Mouse (Mus musculus): ENCODE results near the gene Atad3a.
A peak's percentile ranks its signal among the peaks of the same experiment; 100 is the strongest.
"Not testable (repeated sequence)": the region's sequence is repeated elsewhere in the genome, so short reads cannot be mapped to it uniquely, and the experiment has no call there.

Gene Atad3a

DNA sequence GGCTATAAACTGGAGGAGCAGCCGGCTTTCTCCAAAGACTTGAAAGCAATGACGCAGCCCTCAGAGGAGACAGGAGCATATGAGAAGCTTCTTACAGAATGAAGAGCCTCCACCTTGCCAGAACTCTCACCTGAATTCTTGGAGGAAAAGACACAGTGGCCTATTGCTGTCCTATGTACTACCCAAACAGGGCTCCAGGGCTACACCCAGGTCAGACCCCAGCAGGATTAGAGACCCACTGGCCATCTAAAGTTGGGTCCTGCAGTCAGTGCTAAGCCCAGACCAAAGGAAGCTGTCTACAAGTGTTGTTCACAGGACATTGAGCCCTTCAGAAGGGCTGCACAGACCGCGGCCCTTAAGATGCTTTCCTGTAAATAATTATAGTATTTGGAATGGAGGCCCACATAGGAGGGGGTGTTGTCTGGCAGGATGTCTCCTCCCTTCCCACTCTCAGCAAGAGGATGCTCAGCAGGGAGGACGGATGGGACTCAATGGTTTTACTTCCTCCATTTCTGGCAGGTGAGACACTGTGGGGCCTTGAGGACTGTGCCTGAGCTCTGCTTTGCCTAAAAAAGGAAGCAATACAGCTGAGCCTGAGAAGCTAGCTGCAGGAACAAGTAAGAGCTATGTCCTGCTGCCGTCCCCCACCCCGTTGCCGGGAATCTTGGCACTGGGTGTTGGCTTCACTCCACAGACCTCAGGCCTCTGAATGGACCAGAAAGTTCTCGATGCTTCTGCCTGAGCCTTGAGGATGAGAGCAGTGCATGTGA lies 14.3 kb upstream of the Atad3a start:
- peak; percentile 24 for DNase-seq (ENCODE audit: low read depth)

DNA sequence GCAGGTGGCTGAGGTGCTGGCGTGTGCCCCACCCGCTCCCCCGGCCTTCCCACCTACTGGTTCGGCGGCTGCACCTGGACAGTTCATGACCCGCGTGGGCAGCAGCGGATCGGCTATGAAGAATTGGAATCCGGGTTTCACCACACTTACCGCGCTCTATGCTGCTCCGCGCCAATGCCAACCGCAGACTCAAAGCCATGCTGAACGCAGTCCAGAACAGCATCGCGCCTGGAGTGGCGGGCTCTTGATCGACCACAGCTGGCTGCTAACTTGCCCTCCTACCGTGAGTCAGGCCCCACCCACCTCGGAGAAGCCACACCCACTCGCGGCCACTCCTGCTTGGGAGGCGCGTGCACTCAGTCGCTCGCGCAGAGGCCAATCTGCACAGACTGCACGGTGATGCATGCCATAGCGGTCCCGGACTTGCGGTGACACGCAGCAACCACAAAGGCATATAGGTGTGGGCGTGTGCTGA lies 13.4 kb upstream of the Atad3a start, which contains the start of gene Vwa1:
TSS of gene Vwa1 (minus strand) at position 419 of the 475 bp plus-strand sequence.
- DNase-seq (ENCODE audit: low read depth) = peak; percentile 86

- DNase-seq (ENCODE audit: low read depth) = peak; percentile 30
These were observed 12.6 kb upstream of the Atad3a start for GRCm38 (mm10) chr4:155773335-155774078.

GRCm38 (mm10) chr4:155772786-155773185 lies 11.9 kb upstream of the Atad3a start:
- DNase-seq (ENCODE audit: low read depth) = no peak

GRCm38 (mm10) chr4:155771706-155772105 lies 10.8 kb upstream of the Atad3a start:
- DNase-seq (ENCODE audit: low read depth) = no peak

- DNase-seq (ENCODE audit: low read depth) = no peak
These were observed 9.7 kb upstream of the Atad3a start for GRCm38 (mm10) chr4:155770626-155771025.

GRCm38 (mm10) chr4:155769880-155770512 lies 9.1 kb upstream of the Atad3a start:
- DNase-seq (ENCODE audit: low read depth) = peak; percentile 88

DNA sequence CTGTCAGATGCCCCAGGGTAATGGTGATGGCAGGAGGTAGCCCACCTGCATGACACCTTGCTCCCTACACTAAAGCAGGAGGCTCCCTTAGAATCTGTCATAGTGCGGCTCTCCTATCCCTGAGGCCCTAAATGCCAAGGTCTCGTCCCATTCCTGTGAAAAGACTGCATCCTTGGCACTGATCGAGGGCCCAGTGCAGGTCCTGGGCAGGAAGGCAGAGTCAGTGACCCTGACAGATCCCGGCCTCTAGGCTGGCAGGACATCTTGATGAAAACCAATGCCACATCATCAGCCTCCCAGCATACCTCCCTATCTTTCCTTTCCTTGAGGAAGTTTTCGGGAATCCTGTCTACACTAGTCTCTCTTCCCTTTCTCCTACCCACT lies 8.6 kb upstream of the Atad3a start:
- no peak for DNase-seq (ENCODE audit: low read depth)

- no peak for DNase-seq (ENCODE audit: low read depth)
These were observed 1.5 kb upstream of the Atad3a start for GRCm38 (mm10) chr4:155762357-155762756.

- no peak for DNase-seq (ENCODE audit: low read depth)
These were observed 635 bp upstream of the Atad3a start for GRCm38 (mm10) chr4:155761356-155762099.

DNA sequence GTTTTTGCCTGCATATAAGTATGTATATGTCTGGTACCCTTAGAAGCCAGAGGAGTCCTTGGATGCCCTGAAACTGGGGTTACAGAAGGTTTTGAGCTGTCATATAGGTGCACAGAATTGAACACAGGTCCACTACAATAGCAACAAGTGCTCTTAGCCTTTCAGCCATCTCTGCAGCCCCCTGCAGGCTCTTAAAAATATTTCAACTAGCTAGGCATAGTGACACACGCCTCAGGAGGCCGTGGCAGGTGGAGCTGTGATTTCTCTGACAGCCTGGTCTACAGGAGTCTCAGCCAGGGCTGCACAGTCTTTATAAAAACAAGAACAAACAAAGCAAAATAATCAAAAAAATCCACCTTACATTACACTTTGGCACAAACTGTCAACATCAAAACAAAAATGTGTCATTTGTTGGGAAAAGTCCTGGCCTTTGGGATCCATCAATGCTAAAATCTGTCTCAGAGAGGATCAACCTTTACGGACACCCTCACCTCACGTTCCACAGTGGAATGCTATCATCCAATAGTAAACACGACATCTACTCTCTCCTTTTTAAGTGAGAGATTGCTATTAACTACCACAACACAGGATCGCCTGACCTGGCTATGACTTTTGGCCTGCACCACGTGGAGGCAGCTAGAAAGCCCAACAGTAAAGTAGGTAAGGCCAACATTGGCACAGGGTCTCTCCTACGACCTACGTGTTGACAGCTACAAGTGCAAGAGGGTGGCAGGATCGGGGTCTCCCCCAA lies 856 bp downstream of the Atad3a start:
- DNase-seq (ENCODE audit: low read depth) = peak; percentile 75

DNA sequence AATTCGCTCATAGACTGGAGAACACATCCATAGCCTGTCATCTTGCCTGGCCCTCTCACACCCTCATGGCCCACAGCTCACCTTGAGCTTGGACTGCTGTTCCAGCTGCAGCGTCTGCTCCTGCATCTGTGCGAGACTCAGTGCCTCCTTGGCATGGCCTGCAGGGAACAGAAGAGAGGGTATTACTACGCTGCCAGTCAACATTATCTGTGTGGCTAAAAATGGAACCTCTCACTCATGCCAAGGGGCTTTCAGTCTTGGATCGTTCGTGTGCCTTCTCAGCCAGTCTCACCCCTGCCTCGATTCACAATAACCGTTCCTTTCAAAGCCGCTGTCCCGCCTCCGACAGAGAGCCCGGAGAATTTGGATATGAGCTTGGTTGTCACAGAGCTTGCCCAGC lies 3.9 kb downstream of the Atad3a start:
- DNase-seq (ENCODE audit: low read depth) = no peak

DNA sequence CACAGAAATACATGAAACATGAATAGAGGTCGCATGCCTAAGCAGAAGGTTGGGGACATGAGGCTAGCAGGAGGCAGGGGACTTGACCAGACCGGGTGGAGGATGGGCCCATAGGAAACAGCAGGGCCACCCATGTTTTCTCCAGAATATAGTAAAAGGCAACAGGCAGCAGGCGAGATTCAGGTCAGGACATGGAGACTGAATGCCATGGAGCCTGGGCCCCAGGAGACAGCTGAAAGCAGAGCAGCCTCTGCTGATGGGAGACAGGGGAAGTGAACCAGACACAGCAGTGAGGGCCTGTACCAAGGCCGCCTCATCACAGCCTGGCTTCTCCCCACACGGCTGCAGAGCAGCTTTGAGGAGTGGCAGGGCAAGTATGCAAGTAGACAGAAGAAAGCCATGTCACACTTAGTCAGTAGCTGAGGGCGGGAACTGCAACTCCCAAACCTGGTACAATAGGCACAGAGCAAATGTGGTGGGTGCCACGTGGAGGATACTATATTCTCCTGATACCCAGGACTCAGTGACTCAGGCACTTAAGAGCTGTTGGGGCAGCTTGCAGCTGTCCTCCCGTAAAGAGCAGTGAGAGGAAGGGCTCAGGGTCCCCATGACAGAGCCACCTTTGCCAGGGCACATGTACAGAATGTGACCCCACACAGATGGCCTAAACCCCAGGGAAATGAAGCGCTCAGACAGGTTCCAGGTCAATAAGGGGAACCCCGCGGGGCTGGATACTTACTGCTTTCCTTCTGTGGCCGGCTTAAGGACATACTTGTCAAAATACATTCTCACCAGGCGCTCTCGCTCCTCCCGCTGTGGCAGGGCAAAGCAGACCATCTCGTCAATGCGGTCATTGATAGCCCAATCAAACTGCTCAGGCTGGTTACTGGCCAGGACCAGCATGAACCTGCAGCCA lies 14.1 kb downstream of the Atad3a start:
- DNase-seq (ENCODE audit: low read depth) = no peak

- DNase-seq (ENCODE audit: low read depth) = no peak
These were observed 14.8 kb downstream of the Atad3a start for GRCm38 (mm10) chr4:155746036-155746548.

- no peak for DNase-seq (ENCODE audit: low read depth)
These were observed 15.8 kb downstream of the Atad3a start for GRCm38 (mm10) chr4:155745136-155745535.

- no peak for DNase-seq (ENCODE audit: low read depth)
These were observed 16.4 kb downstream of the Atad3a start for GRCm38 (mm10) chr4:155744474-155744873.

DNA sequence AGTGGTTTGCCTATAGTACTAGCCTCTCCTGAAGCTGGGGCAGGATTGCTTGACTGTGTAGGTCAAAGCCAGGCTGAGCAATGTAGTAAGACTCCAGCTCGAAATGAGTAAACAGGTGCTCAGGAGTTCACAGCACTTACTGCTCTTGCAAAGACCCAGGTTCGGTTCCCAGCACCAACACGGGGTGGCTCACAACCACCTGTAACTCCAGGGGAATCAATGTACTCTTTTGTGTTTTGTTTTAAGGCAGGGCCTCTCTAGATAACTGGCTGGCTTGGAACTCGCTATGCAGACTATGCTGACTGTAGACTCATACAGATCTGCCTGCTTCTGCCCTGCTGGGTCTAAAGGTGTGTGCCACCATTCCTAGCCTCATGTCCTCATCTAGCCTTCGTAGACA lies 18.2 kb downstream of the Atad3a start:
- DNase-seq (ENCODE audit: low read depth) = no peak

DNA sequence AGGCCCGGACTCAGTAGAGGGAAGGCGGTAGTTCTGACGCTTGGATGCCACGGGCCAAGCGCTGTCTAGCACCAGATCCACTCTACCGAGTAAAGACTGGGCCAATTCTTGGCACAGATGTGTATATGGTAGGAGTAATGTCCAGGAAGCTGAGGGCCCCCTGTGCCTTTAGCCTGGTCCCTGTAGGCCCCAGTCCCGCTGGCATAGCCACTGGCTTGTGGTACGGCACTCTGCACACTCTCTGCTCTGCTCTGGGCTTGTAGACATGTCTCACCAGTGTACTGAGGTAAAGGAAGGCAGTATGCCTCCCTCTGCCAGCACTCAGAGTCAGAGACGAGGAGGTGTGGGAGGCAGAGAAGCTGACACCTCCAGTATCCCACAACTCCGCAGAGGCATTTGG lies 20.2 kb downstream of the Atad3a start:
- not testable (repeated sequence) for DNase-seq (ENCODE audit: low read depth)

- DNase-seq (ENCODE audit: low read depth) = no peak
These were observed 20.9 kb downstream of the Atad3a start for GRCm38 (mm10) chr4:155739741-155740636.

Measured in induced T-regulatory cell, adult 2 months (primary cell).